Mouse (Mus musculus) hindbrain, embryonic 16.5 days (tissue): Measurements from ENCODE around the gene Grin2c. TPM values are rescaled to one million over a fixed set of nuclear protein-coding genes. Genes with fewer than 3 reads are reported as not detected.

Experiments used
- ATAC-seq: fragments of 200-750 bp; cut with Nextera tagmentation; 2 replicates; pipeline ENCODE4 v1.8.0; 2017; ENCODE audit warnings: moderate TSS enrichment, moderate library complexity
- H3K27ac ChIP-seq: fragments of 300-500 bp; sonication (generic); 2 replicates; pipeline ENCODE4 v1.5.1; 2014; ENCODE audit warnings: low read depth, mild to moderate bottlenecking, control low read depth, low read length, moderate library complexity
- H3K27me3 ChIP-seq: fragments of 300-500 bp; sonication (generic); replicated peaks from 2 replicates; pipeline ENCODE4 v1.6.1; 2014; ENCODE audit warnings: low read length; ENCODE audit not compliant: control insufficient read depth, insufficient read depth
- H3K36me3 ChIP-seq: fragments of 300-500 bp; sonication (generic); 2 replicates; pipeline ENCODE4 v1.6.1; 2014; ENCODE audit warnings: mild to moderate bottlenecking, low read length, moderate library complexity, mixed read lengths; ENCODE audit not compliant: control insufficient read depth, insufficient read depth
- H3K4me1 ChIP-seq: fragments of 300-500 bp; sonication (generic); 2 replicates; pipeline ENCODE4 v1.6.1; 2014; ENCODE audit warnings: low read depth, low read length; ENCODE audit not compliant: control insufficient read depth, insufficient read depth
- H3K4me2 ChIP-seq: fragments of 300-500 bp; sonication (generic); 2 replicates; pipeline ENCODE4 v1.6.1; 2014; ENCODE audit warnings: mild to moderate bottlenecking, low read length, control low read depth, moderate library complexity
- H3K4me3 ChIP-seq: fragments of 300-500 bp; sonication (generic); 2 replicates; pipeline ENCODE4 v1.5.1; 2014; ENCODE audit warnings: mild to moderate bottlenecking, low read length, control low read depth, moderate library complexity
- H3K9ac ChIP-seq: fragments of 300-500 bp; sonication (generic); 2 replicates; pipeline ENCODE4 v1.6.1; 2014; ENCODE audit warnings: low read depth, mild to moderate bottlenecking, control low read depth, low read length, moderate library complexity
- H3K9me3 ChIP-seq: fragments of 300-500 bp; sonication (generic); 2 replicates; pipeline ENCODE4 v1.6.1; 2014; ENCODE audit warnings: mild to moderate bottlenecking, low read length, moderate library complexity; ENCODE audit not compliant: control insufficient read depth
- WGBS: fragments of 180-500 bp; shearing (Covaris S2); extraction: QIAGEN DNeasy Blood & Tissue Kit; methylation state at CpG from one replicate; pipeline ENCODE4 v1.1.7; 2014; 5-methylcytosine and 5-hydroxymethylcytosine counted together
- polyA plus RNA-seq: library from polyadenylated mRNA; unstranded; fragments of >200 nt; fragmentation: Nextera tagmentation; extraction: Ambion mirVana; gene quantifications from 2 replicates; pipeline ENCODE4 v1.2.1, GENCODE M21; 2015

Gene Grin2c
- polyA plus RNA-seq, 1 experiment from 2014 or later: 0.60 TPM

DNA sequence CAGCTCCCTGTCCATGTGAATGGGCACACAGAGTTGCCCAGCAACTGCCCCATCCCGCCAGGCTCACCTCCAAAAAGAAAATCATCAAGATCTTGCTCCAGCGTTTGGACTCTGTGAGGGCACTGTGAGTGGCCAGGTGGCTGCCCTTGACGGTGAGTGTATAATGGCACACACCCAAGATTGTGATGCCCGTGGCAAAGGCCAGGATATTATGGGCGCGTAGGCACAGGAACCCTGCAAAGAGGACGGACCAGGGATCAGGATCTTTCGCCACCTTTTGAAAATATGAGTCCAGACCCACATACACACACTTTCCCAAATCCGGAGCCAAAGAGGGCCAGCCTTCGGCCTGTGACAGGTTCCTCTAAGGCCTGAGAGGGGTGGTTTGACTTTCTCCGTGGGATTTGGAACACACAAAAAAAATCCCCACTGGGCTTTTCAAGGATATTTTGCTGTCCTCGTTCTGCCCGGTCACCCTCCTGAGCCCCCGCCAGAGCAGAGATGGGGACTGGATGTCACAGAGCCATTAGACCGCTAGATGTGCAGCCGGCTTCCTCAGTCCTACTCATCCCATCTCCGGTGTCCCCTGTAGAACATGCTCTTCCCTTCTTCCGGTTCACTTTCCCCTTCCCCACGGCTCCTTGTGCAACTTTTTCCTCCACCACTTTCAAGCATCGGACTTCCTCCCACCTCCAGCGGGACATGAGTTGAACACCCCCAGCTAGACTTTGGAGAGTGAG is 29.6 kb upstream of the Grin2c start:
- Histone ChIP-seq H3K4me3 (peak overlapping the region; percentile 65), H3K9ac (peak overlapping the region; percentile 74), H3K4me2 (peak overlapping the region; percentile 88), H3K4me1 (peaks cover 4% of the 10 kb centered on the region; the same call in 1 of the 2 replicates), H3K9me3 (no peaks in the 10 kb centered on the region), H3K27ac (peak overlapping the region; percentile 70), H3K27me3 (no peaks in the 10 kb centered on the region), H3K36me3 (no peaks in the 10 kb centered on the region)
- ATAC-seq: peak; percentile 15; the same call in 1 of the 2 replicates
- WGBS: 53% methylated on average over 21 of the region's 21 CpGs

DNA sequence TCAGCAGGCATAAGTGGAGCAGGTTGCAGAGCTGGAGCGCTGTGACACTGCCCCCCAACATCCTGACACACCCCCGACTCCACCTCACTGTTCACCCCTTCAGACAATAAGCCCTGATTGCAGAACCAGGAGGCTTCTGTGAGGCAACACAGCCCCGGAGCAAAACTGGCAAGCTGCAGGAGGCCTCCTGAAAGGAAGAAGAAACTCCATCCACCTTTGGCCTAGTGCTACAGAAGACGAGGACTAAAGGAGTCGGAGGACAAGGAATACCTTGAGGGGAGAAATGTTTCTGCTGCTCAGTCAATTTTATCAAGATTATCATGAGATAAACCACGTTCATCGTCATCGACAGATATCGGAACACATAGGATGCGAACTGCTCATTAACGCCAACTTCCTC is 28.9 kb upstream of the Grin2c start:
- no peak for ATAC-seq
- Histone ChIP-seq H3K4me2 (no peak overlapping the region), H3K4me1 (peaks cover 4% of the 10 kb centered on the region; the same call in 1 of the 2 replicates)

DNA sequence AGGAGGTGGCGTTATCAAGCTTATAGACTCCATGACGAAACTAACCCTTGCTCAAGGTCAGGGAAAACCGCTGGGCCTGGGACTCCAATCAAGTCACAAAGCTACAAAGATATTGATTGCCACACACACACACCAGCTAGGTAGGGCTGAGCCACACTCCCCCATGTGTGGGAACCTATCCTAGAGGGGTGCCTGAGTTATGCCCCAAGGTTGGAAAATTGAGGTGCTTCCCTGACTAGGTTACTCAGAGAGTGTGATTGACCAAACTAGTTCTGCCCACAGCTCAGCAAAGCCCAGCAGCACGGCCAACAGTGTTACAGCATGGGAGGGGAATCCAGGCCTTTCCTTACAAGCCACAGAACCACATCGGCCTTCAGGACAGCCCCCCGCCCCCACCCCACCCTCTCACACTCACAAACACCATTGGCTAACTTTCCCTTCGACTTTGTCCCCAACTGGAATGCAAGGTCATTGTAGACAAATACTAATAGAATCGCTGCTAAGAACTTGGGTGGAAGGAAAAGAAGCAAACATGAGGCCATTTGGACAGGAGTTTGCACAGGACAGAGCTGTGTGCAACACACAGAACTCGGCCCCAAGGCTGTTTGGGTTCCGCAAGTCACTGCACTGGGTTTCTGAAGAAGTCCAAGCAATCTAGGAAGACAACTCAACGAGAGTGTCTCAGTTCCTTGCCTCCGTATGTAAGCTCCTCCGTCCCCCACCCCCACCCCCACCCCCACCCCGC is 25.8 kb upstream of the Grin2c start:
- no peak overlapping the region for H3K27ac ChIP-seq
- WGBS: 69% methylated on average over 14 of the region's 14 CpGs
- no peak overlapping the region for H3K4me2 ChIP-seq
- H3K4me3 ChIP-seq: no peak overlapping the region
- no peaks in the 10 kb centered on the region for H3K36me3 ChIP-seq
- no peak for ATAC-seq
- no peaks in the 10 kb centered on the region for H3K27me3 ChIP-seq
- H3K4me1 ChIP-seq: peaks cover 4% of the 10 kb centered on the region; the same call in 1 of the 2 replicates
- H3K9me3 ChIP-seq: no peaks in the 10 kb centered on the region
- no peak overlapping the region for H3K9ac ChIP-seq

More for the DNA sequence above, 28.9 kb upstream of the Grin2c start:
- no peak overlapping the region for H3K4me3 ChIP-seq
- no peak overlapping the region for H3K9ac ChIP-seq
- H3K36me3 ChIP-seq: no peaks in the 10 kb centered on the region
- H3K9me3 ChIP-seq: no peaks in the 10 kb centered on the region
- WGBS: 90% methylated on average over 11 of the region's 11 CpGs
- H3K27ac ChIP-seq: no peak overlapping the region
- no peaks in the 10 kb centered on the region for H3K27me3 ChIP-seq

DNA sequence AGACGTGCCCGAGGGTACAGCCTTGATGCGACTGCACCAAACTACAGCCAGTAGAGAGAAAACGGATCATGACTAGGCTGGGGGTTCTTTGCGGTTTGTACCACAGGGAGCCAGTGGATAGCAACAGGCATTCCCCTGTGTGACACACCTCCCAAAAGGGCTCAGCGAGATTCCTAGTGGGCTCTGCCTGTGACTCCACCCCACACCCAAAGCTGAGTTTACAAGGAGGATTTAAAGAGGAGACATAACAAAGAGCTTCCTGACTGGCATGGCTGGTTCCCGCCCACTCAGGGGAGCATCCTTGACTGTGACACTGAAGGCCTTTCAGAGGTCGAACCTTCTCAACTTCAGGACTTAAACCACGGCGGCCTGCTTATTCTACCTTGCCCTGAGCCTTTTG is 24.5 kb upstream of the Grin2c start:
- ATAC-seq: no peak
- Histone ChIP-seq H3K4me3 (no peak overlapping the region), H3K9ac (no peak overlapping the region), H3K36me3 (no peaks in the 10 kb centered on the region), H3K27ac (no peak overlapping the region), H3K4me2 (no peak overlapping the region), H3K27me3 (no peaks in the 10 kb centered on the region), H3K4me1 (no peaks in the 10 kb centered on the region; the same call in 1 of the 2 replicates), H3K9me3 (no peaks in the 10 kb centered on the region)
- WGBS: 79% methylated on average over 10 of the region's 10 CpGs

DNA sequence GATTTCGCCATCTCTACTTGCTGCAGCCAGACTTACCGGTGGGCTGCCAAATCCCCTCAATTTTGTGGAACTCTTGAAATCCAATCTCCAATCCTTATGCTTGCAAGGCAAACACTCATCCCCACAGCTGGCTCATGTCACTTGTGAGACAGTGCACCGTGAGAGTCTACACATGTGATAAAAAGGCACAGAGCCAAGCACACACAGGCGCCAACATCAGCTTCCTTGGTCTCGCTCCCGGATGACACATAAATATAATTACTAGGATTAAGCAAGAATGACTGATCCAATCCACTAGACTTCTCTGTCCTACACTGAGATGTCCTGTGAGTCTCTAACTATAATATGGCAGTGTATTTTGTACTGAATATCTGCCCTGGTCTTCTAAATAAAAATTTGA is 23.9 kb upstream of the Grin2c start:
- WGBS: 70% methylated on average over 6 of the region's 6 CpGs
- no peak for ATAC-seq

DNA sequence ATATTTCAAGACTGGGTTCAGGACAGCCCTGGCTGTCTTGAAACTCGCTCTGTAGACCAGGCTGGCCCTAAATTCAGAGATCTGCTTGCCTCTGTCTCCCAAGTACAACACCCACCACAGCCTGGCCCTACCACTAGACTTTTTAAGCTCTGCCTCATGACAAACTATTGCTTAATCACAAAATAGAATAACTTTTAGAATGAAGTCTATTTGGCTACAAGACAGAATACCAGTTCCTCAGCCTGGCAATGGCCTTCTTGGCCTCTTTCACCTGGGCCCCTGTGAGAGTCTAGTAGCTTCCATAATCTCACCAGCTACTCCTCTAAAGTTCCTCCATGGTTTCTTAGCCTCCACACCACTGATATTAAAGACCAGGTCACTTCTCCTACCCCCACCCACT is 23.3 kb upstream of the Grin2c start:
- Histone ChIP-seq H3K9me3 (no peaks in the 10 kb centered on the region), H3K27me3 (no peaks in the 10 kb centered on the region), H3K4me3 (no peak overlapping the region), H3K4me2 (no peak overlapping the region), H3K4me1 (no peaks in the 10 kb centered on the region), H3K27ac (no peak overlapping the region), H3K9ac (no peak overlapping the region), H3K36me3 (no peaks in the 10 kb centered on the region)
- WGBS: 91% methylated on average over 1 of the region's 1 CpGs
- ATAC-seq: no peak

More for the DNA sequence above, 23.9 kb upstream of the Grin2c start:
- H3K27ac ChIP-seq: no peak overlapping the region
- no peaks in the 10 kb centered on the region for H3K36me3 ChIP-seq
- H3K4me1 ChIP-seq: no peaks in the 10 kb centered on the region
- H3K4me3 ChIP-seq: no peak overlapping the region
- H3K27me3 ChIP-seq: no peaks in the 10 kb centered on the region
- H3K9me3 ChIP-seq: no peaks in the 10 kb centered on the region
- H3K4me2 ChIP-seq: no peak overlapping the region
- H3K9ac ChIP-seq: no peak overlapping the region

DNA sequence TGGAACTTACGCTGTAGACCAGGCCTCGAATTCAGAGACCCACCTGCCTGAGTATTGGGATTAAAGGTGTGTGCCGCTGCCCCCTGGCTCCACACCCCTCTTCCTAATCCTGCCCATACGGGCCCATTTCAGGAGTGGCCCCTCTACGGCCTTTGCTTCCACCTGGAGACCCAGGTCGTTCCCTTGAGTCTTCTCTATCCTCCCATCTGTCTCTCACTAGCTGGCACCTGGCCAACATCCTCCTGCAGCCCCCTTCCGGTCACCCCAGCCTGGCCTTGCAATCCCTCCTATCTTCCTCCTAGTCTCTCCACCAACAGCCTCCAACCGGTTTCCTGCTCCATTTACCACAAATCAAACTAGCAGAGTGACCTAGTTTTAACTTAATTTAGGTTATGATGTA is 22.8 kb upstream of the Grin2c start:
- Histone ChIP-seq H3K9me3 (no peaks in the 10 kb centered on the region), H3K27ac (no peak overlapping the region), H3K27me3 (no peaks in the 10 kb centered on the region), H3K4me2 (no peak overlapping the region), H3K4me1 (no peaks in the 10 kb centered on the region), H3K4me3 (no peak overlapping the region), H3K36me3 (no peaks in the 10 kb centered on the region), H3K9ac (no peak overlapping the region)
- no peak for ATAC-seq
- WGBS: 81% methylated on average over 8 of the region's 8 CpGs

DNA sequence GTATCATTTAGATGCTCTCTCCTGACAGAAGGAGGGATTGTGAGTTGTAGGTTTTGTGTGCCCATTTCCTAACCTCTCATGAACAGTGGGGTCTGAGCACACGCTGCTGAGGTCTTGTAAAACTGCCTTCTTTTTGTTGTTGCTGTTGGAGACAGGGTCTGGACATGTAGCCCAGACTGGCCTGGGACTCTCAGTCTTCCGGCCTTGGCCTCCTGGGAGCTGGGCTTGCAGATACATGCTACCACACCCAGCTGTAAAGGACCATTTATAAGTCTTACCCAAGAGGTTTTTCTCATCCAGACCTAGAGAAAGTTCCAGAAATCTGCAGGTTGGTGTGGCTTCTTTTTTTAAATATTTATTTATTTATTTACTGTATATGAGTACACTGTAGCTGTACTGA is 21.3 kb upstream of the Grin2c start:
- ATAC-seq: no peak
- H3K4me2 ChIP-seq: no peak overlapping the region
- H3K4me1 ChIP-seq: peaks cover under 1% of the 10 kb centered on the region; the same call in 1 of the 2 replicates
- no peak overlapping the region for H3K9ac ChIP-seq
- H3K36me3 ChIP-seq: no peaks in the 10 kb centered on the region
- H3K27me3 ChIP-seq: no peaks in the 10 kb centered on the region
- no peaks in the 10 kb centered on the region for H3K9me3 ChIP-seq
- H3K4me3 ChIP-seq: no peak overlapping the region
- H3K27ac ChIP-seq: no peak overlapping the region
- 92% methylated on average over 2 of the region's 2 CpGs for WGBS

DNA sequence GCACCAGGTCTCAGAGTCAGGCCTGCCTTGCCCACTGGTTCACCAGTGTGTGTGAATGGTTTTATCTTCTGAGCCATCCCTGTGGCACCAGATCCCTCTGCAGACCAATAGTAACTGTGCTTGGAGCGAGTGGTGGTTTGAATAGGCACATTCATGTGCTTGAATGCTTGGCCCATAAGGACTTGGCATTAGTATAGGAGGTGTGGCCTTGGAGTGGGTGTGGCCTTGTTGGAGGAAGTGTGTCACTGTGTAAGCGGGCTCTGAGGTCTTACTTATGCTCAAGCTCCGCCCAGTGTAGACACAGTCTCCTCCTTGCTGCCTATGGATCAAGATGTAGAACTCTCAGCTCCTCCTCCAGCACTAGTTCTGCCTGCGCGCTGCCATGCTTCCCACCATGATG is 20.3 kb upstream of the Grin2c start:
- H3K9ac ChIP-seq: no peak overlapping the region
- ATAC-seq: peak; percentile 31; the same call in 1 of the 2 replicates
- whole genome bisulfite sequencing: 81% methylated on average over 5 of the region's 5 CpGs
- no peaks in the 10 kb centered on the region for H3K27me3 ChIP-seq
- no peak overlapping the region for H3K27ac ChIP-seq
- H3K4me3 ChIP-seq: no peak overlapping the region
- no peak overlapping the region for H3K4me2 ChIP-seq
- no peaks in the 10 kb centered on the region for H3K9me3 ChIP-seq
- peaks cover 2% of the 10 kb centered on the region for H3K4me1 ChIP-seq
- H3K36me3 ChIP-seq: no peaks in the 10 kb centered on the region
